Mouse (Mus musculus) embryonic facial prominence, embryonic 12.5 days (tissue): ENCODE data around the gene Dpp4. TPM values are rescaled to one million over a fixed set of nuclear protein-coding genes. Genes with fewer than 3 reads are reported as not detected.

ENCODE experiments used
- ATAC-seq: fragments of 200-750 bp; cut with Nextera tagmentation; 2 replicates; pipeline ENCODE4 v1.8.0; 2017; ENCODE audit not compliant: insufficient number of reproducible peaks, insufficient read depth, low FRiP score, low TSS enrichment
- H3K27ac ChIP-seq: fragments of 300-500 bp; sonication (generic); 2 replicates; pipeline ENCODE4 v1.5.1; 2016; ENCODE audit warnings: mild to moderate bottlenecking
- H3K27me3 ChIP-seq: fragments of 300-500 bp; sonication (generic); 2 replicates; pipeline ENCODE4 v1.6.1; 2016; ENCODE audit warnings: mild to moderate bottlenecking, moderate library complexity
- H3K36me3 ChIP-seq: fragments of 300-500 bp; sonication (generic); 2 replicates; pipeline ENCODE4 v1.6.1; 2016; ENCODE audit warnings: mild to moderate bottlenecking
- H3K4me1 ChIP-seq: fragments of 300-500 bp; sonication (generic); 2 replicates; pipeline ENCODE4 v1.6.1; 2016
- H3K4me2 ChIP-seq: fragments of 300-500 bp; sonication (generic); replicated peaks from 2 replicates; pipeline ENCODE4 v1.6.1; 2016; ENCODE audit warnings: mild to moderate bottlenecking, moderate library complexity
- H3K4me3 ChIP-seq: fragments of 300-500 bp; sonication (generic); 2 replicates; pipeline ENCODE4 v1.5.1; 2016; ENCODE audit warnings: mild to moderate bottlenecking
- H3K9ac ChIP-seq: fragments of 300-500 bp; sonication (generic); 2 replicates; pipeline ENCODE4 v1.6.1; 2016; ENCODE audit warnings: mild to moderate bottlenecking, moderate library complexity
- H3K9me3 ChIP-seq: fragments of 300-500 bp; sonication (generic); 2 replicates; pipeline ENCODE4 v1.6.1; 2016; ENCODE audit warnings: mild to moderate bottlenecking, moderate library complexity
- WGBS: fragments of 180-500 bp; shearing (Covaris S2); methylation state at CpG from one replicate; pipeline ENCODE4 v1.1.7; 2016; 5-methylcytosine and 5-hydroxymethylcytosine counted together
- polyA plus RNA-seq: library from polyadenylated mRNA; unstranded; fragments of >200 nt; fragmentation: Nextera tagmentation; extraction: Ambion mirVana; gene quantifications from 2 replicates; pipeline ENCODE4 v1.2.1, GENCODE M21; 2016

Gene Dpp4
- polyA plus RNA-seq, 1 experiment from 2014 or later: 0.92 TPM

- no peaks in the 10 kb centered on the region for H3K4me1 ChIP-seq
- H3K27me3 ChIP-seq: no peaks in the 10 kb centered on the region
- H3K4me3 ChIP-seq: no peak overlapping the region
- H3K27ac ChIP-seq: no peak overlapping the region
- no peaks in the 10 kb centered on the region for H3K9me3 ChIP-seq
- WGBS: 85% methylated on average over 8 of the region's 8 CpGs
- no peak for ATAC-seq
- H3K36me3 ChIP-seq: no peaks in the 10 kb centered on the region
- no peak overlapping the region for H3K9ac ChIP-seq
- H3K4me2 ChIP-seq: no peak overlapping the region
These were observed 19.3 kb upstream of the Dpp4 start for GRCm38 (mm10) chr2:62431245-62431795.

GRCm38 (mm10) chr2:62425941-62426340 lies 13.9 kb upstream of the Dpp4 start:
- Histone ChIP-seq H3K4me3 (no peak overlapping the region), H3K36me3 (no peaks in the 10 kb centered on the region), H3K9me3 (no peaks in the 10 kb centered on the region), H3K4me1 (0 out of 2 replicates have a peak, but pooled peaks cover 3% of the 10 kb centered on the region), H3K4me2 (no peak overlapping the region), H3K9ac (no peak overlapping the region), H3K27ac (no peak overlapping the region), H3K27me3 (no peaks in the 10 kb centered on the region)
- 88% methylated on average over 3 of the region's 3 CpGs for WGBS
- no peak for ATAC-seq

GRCm38 (mm10) chr2:62423343-62423776 lies 11.3 kb upstream of the Dpp4 start:
- H3K36me3 ChIP-seq: no peaks in the 10 kb centered on the region
- no peak for ATAC-seq
- WGBS: 54% methylated on average over 4 of the region's 4 CpGs

GRCm38 (mm10) chr2:62422515-62423342 lies 10.7 kb upstream of the Dpp4 start:
- 74% methylated on average over 6 of the region's 6 CpGs for WGBS

More at GRCm38 (mm10) chr2:62423343-62423776, 11.3 kb upstream of the Dpp4 start:
- Histone ChIP-seq H3K27me3 (no peaks in the 10 kb centered on the region), H3K4me3 (no peak overlapping the region), H3K9ac (no peak overlapping the region), H3K27ac (no peak overlapping the region), H3K4me1 (0 out of 2 replicates have a peak, but pooled peaks cover 3% of the 10 kb centered on the region), H3K4me2 (no peak overlapping the region), H3K9me3 (no peaks in the 10 kb centered on the region)

DNA sequence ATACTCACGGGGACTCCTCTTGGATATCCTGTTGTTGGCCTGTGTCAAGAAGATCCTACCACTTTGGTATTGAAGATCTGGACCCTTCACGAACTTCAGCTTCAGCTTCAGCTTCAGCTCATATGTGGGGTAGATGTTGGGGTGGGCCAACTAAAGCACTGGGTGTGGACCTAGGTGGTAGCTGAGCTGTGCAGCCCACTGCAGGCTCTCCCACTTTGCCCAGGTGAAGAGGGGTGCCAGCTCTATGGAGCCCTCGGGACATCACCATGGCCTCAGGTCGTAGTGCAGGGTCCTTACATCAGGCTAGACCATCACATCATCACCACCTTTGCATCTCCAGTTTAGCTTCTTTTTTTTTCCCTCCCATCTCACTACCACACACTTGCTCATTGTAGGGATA lies 9.2 kb upstream of the Dpp4 start:
- Histone ChIP-seq H3K27ac (no peak overlapping the region), H3K9me3 (no peaks in the 10 kb centered on the region), H3K4me2 (no peak overlapping the region), H3K4me1 (0 out of 2 replicates have a peak, but pooled peaks cover 3% of the 10 kb centered on the region), H3K9ac (no peak overlapping the region), H3K4me3 (no peak overlapping the region), H3K36me3 (no peaks in the 10 kb centered on the region), H3K27me3 (no peaks in the 10 kb centered on the region)
- 90% methylated on average over 4 of the region's 4 CpGs for WGBS
- no peak for ATAC-seq

More at GRCm38 (mm10) chr2:62422515-62423342, 10.7 kb upstream of the Dpp4 start:
- no peak for ATAC-seq
- no peak overlapping the region for H3K9ac ChIP-seq
- no peak overlapping the region for H3K27ac ChIP-seq
- no peaks in the 10 kb centered on the region for H3K27me3 ChIP-seq
- no peaks in the 10 kb centered on the region for H3K9me3 ChIP-seq
- H3K4me2 ChIP-seq: no peak overlapping the region
- H3K36me3 ChIP-seq: no peaks in the 10 kb centered on the region
- no peak overlapping the region for H3K4me3 ChIP-seq
- 0 out of 2 replicates have a peak, but pooled peaks cover 3% of the 10 kb centered on the region for H3K4me1 ChIP-seq

DNA sequence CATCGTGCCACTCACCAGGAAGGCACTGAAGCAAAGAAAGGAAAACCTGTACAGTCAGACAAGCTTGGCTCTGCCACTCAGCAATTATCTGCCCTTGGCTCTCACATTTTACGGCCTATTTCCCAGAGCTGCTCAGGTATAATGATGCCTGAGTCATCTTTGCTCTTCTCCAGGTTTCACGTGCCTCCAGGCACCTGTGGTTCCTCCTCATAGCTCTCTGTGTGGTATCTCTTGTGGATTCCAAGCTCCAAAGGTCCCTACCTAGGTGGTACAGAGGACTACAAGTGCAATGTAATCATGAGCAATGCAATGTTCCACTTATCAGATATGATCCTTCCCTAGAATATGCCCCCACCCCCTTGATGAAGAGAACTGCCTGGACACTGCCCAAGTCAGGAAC lies 8.0 kb upstream of the Dpp4 start:
- no peak overlapping the region for H3K27ac ChIP-seq
- WGBS: 83% methylated on average over 3 of the region's 3 CpGs
- no peak overlapping the region for H3K9ac ChIP-seq
- no peak for ATAC-seq
- no peak overlapping the region for H3K4me2 ChIP-seq
- H3K36me3 ChIP-seq: no peaks in the 10 kb centered on the region
- H3K4me3 ChIP-seq: no peak overlapping the region
- H3K27me3 ChIP-seq: no peaks in the 10 kb centered on the region
- no peaks in the 10 kb centered on the region for H3K9me3 ChIP-seq
- 0 out of 2 replicates have a peak, but pooled peaks cover 3% of the 10 kb centered on the region for H3K4me1 ChIP-seq

DNA sequence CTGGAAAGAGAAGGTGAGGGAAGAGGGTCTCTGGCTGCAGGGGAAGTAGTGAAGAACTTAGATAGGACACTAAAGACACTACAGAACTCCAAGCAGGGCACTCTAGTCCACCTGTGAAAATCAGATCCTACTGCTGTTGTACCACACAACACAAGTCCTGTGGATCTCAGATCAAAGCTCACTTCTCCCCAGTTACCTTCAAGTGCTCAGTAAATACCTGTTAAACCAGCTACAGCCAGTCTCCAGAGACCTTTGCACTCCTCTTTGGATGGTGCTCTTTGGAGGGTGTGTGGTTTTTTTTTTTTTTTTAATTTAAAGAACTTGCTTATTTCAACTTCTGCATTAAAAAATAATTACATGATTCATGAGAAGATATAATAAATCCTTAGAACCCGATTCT lies 5.2 kb upstream of the Dpp4 start:
- H3K4me3 ChIP-seq: no peak overlapping the region
- no peak overlapping the region for H3K27ac ChIP-seq
- H3K4me2 ChIP-seq: no peak overlapping the region
- 0 out of 2 replicates have a peak, but pooled peaks cover 2% of the 10 kb centered on the region for H3K27me3 ChIP-seq
- no peaks in the 10 kb centered on the region for H3K4me1 ChIP-seq
- no peaks in the 10 kb centered on the region for H3K9me3 ChIP-seq
- no peaks in the 10 kb centered on the region for H3K36me3 ChIP-seq
- ATAC-seq: no peak
- H3K9ac ChIP-seq: no peak overlapping the region
- 65% methylated on average over 1 of the region's 1 CpGs for WGBS

DNA sequence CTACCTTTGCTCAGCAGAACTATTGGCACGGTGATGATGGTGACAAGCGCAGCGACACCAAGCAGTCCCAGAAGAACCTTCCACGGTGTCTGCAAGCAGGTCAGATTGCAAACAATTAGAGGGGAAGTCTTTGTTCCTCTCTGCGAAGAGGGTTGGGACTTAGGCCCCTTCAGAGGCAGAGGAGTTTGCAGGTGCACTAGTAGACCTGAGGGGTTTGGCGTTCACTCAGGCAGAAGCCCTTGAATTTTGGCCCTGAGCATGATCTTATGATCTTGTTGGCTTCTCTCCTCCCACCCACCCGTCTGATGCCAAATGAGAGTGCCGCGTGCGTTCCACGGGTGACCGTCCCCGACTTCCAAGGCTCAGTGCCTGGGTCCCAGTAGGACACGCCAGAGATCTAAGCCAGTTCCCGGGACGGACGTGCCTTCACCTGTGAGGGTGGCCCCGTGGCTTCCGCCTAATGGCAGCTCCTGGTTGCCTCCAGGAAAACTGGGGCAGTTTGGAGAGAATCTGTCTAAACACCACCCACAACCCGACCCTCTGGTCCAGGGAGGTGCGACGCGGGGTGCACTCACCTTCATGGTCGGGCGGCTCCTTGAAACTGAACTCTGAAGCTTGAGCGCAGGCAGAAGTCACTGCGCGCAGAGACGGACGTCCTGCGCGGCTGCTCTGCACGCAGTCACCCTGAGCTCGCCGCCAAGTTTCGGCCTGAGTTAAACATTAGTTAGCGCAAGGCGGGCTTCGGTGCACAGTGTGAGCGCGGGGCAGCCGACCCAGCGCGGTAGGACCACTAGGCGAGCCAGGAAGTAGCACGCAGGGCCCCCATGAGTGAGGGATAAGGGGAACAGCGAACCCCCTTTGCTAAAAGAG lies 585 bp downstream of the Dpp4 start:
- ATAC-seq: peak; percentile 77
- Histone ChIP-seq H3K4me1 (no peaks in the 10 kb centered on the region), H3K9me3 (no peaks in the 10 kb centered on the region), H3K4me2 (peak overlapping the region; percentile 64), H3K9ac (peak overlapping the region; percentile 20), H3K36me3 (no peaks in the 10 kb centered on the region), H3K27me3 (0 out of 2 replicates have a peak, but pooled peaks cover 6% of the 10 kb centered on the region), H3K4me3 (peak overlapping the region; percentile 36), H3K27ac (no peak overlapping the region)
- WGBS: 6% methylated on average over 47 of the region's 47 CpGs

DNA sequence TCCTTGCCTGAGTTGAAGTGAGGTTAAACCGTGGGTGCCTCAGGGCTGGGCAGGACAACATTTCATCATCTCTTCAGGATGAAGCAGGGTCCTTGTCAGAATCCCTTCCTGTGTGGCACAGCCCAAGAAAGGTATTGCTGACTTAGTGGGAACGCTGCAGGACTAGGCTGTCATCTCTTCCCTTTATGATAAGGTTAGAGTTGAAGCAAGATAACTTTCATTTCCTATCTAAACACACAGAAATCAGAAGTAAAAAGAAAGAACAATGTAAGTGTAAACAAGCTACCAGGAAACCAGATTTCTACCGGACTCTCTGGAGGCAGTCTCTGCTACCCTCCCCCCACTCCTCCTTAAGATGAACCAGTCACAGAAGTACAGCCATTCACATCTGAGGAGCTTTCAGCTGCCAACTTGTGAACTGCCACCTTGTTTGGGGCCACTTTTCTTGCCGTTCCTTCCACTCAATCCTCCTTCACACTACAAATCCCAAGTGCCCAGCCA lies 3.3 kb downstream of the Dpp4 start:
- Histone ChIP-seq H3K27me3 (0 out of 2 replicates have a peak, but pooled peaks cover 5% of the 10 kb centered on the region), H3K4me2 (no peak overlapping the region), H3K9ac (no peak overlapping the region), H3K4me3 (no peak overlapping the region), H3K9me3 (no peaks in the 10 kb centered on the region), H3K27ac (no peak overlapping the region), H3K4me1 (no peaks in the 10 kb centered on the region), H3K36me3 (no peaks in the 10 kb centered on the region)
- ATAC-seq: no peak
- WGBS: 25% methylated on average over 4 of the region's 4 CpGs

DNA sequence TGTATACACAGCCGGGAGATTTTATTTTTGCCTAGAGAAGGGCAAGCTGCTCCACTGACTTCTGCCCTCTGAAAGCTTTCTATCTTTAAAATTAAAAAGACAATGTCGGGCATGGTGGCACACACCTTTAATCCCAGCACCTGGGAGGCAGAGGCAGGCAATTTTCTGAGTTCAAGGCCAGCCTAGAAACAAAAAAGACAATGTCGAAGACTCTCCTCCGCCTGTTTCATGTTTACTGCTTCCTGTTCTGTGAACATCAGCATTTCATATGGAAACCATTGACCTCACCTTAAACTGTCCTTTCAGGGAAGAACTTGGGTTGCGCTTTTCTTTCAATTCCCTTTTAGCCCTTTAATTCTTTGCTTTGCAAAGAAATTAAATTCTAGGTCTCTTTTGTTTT lies 3.8 kb downstream of the Dpp4 start:
- no peak overlapping the region for H3K9ac ChIP-seq
- H3K4me1 ChIP-seq: no peaks in the 10 kb centered on the region
- no peaks in the 10 kb centered on the region for H3K9me3 ChIP-seq
- 66% methylated on average over 5 of the region's 5 CpGs for WGBS
- ATAC-seq: no peak
- 0 out of 2 replicates have a peak, but pooled peaks cover 3% of the 10 kb centered on the region for H3K27me3 ChIP-seq
- no peak overlapping the region for H3K4me2 ChIP-seq
- no peak overlapping the region for H3K4me3 ChIP-seq
- H3K27ac ChIP-seq: no peak overlapping the region
- no peaks in the 10 kb centered on the region for H3K36me3 ChIP-seq

DNA sequence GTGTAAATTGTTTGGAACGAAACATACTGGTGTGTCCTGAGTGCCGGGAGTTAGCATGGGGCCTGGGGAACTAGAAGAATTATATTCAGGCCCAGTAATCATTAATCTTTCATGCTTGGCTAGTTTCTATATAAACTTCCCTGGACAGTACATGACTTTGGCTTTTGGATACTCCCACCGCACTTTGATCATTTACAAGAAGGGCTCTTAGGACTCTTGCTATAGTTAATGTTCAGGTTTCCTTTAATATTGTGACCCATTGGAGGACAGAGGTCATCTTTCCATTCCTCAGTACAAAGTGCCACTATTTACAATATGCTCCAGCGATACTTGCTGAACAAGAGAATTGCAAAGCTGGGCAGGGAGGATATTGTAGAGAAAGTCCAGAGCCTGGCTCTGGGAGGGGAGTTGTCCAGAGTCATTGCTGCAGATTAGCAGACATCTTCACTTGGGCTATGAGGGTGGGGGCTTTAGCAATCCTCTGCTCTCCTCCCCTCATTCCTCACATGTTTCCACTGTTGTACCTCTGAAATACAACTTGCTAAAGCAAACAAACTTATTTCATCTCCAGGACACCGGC lies 8.4 kb downstream of the Dpp4 start:
- Histone ChIP-seq H3K36me3 (no peaks in the 10 kb centered on the region), H3K9ac (no peak overlapping the region), H3K9me3 (no peaks in the 10 kb centered on the region), H3K4me3 (no peak overlapping the region), H3K4me2 (no peak overlapping the region), H3K4me1 (no peaks in the 10 kb centered on the region), H3K27me3 (no peaks in the 10 kb centered on the region), H3K27ac (no peak overlapping the region)
- WGBS: 78% methylated on average over 5 of the region's 5 CpGs
- no peak for ATAC-seq
